Mouse (Mus musculus): ENCODE measurements around the gene Ipo11.

Gene Ipo11

DNA sequence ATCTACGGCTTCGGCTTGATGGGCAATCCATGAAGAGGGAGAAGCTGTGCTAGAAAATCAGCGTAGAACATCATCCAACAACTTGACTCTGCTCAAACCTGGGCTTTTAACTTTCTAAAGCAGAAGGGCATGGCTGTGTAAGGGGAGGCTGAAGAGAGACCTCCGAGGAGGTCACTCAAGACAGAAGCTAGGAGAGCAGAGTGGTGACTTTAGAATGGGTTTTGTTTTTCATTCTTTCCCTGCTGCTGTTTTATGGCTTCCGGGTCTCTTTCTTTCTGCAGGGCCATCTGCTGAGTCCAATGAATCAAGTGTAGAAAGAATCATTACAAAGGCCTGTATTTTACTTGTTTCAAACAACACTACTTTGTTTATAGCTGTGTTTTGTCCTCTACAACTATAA, 119.7 kb downstream of the Ipo11 start:
- no peak for DNase-seq (ENCODE audit: low spot score)

DNA sequence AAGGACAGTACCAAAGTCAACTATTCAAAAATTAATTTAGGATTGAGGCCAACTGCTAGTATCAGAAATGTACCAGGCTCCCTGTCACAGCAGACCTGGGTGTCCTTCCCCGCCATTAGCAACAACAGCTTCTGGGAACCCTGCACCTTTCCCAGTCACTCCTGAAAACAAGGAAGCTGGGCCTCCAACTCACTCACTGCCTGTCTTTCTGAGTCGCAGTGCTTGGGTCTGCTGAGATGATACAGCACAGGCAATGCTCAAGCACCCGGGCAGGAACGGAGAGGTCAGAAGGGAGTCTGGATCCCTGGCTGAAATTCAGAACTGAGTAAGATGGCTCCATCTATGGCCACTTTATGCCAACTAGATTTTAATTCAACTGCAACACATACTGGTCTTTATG, 123.2 kb downstream of the Ipo11 start:
- DNase-seq (ENCODE audit: low spot score) = no peak

DNA sequence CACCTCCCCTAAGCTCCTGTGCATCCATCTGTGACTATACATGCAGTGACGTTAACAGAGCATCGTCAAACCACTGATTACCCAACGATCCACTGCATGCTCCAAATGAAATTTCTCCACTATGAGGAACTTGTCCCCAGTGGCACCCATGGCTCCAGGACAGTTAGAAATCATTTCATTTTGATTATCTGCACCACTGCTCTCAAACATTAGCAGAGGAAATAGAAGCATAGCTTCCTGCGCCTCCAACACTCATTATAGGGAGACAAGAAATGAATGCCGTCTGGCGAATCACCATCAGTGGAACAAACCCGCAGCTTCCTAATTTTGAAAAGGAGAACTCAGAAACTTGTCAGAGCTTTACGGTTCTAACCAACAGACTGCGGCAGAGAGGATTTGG, 123.7 kb downstream of the Ipo11 start:
- DNase-seq (ENCODE audit: low spot score) = peak; percentile 64

DNA sequence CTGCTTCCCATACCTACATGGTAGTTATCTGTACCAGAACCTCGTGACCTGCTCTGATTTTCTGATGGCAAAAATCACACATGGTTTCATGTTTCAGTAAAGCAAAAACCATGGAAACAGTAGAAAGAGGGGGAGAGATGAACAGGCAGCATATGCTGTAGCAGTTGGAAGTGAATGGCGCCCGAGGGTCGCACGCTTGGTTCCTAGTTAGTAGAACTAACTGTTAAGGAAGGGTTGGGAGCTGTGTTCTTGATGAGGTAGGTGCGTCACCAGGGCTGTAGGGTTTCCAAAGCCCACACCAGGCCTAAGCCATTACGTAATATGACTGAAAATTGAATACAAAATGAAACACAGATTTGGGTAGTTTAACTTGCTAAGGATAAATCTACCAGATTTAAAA, 126.6 kb downstream of the Ipo11 start:
- no peak for DNase-seq (ENCODE audit: low spot score)

DNA sequence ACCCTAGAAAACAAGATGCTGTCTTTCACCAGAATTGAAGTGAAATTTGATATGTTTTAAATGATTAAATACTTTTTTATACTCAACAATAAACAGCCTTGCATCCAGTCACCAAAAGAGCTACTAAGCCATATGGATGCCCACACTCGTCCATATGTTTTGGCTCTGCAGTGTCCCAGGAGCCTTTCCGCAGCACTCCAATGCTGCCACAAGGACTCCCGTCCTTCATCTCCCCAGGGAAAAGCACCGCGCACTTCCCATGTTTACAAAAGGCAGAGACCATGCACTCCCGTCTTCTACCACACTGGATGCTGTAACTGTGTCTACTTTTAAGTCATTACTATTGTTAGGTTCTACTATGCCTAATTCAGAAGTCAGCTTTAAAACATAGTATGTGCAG, 127.9 kb downstream of the Ipo11 start:
- no peak for DNase-seq (ENCODE audit: low spot score)

DNA sequence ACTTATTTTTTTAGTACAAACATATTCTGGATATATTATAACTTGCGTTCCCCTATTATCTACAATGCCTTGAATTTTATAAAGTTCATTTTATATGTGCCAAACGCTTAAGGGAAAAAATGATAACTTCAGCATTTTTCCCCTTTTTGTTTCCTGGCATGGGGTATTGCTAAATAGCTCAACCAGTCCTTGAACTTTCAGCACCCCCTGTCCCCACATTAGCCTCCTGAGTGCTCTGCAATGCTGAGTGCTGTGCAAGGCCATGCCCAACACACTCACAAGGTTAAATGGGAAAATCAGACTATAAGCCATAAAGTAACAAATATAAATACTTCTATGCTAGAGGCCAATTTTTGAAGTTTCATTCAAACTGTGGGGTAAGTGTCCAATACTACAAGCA, 128.4 kb downstream of the Ipo11 start:
- DNase-seq (ENCODE audit: low spot score) = no peak

DNA sequence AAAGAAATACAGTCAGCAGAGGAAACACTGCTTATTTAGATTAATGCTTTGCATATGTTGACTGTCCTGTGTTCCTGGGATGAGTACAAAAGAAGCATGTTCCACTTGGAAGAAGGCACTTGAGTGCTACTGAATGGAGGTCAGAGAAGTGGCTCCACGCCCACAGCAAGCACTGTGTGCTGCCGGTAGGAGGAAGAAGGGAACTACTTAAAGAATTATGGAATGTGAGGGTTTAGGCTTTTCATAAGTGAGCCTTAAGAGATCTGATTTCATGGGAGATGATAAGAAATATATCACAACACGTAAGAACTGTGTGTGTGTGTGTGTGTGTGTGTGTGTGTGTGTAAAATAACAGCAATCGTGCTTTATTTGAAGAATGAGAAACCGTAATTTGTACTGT, 129.5 kb downstream of the Ipo11 start:
- DNase-seq (ENCODE audit: low spot score) = no peak

DNA sequence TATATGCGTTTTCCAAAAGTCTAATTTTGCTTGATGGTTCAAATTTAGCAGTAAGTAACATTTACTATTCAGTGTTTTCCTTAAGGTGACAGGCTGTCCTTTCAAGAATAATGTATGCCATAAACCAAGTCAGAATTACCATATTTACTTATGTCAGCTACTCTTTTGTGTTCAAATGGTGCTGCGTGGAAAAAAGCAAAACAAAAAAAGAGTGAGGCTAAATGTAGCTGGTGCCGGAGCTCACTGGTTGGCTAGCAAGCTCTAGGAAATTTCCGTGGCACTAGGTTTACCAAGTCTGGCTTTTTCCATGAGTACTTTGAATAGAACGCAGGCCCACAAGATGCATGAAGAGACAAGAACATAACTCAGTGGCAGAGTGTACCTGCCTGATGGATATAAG, 131.6 kb downstream of the Ipo11 start:
- DNase-seq (ENCODE audit: low spot score) = no peak

DNA sequence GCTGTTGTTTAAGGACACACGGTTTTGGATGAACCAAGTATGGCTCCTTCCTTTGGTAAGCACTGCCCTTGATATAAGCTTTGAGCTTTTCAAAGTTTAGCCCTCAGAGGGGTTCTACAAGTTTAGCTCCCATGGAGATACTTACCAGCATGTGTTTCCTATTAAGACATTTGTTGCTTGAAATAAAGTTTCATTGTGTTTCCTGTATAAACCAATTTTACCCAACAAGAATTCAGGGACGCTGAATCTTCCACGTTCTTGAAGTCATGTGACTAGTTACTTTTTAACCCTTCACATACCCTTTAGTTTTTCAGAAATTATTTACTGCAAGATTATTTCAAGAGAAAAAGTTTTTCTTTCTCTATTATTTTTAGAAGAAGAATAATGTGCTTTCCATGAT, 138.7 kb downstream of the Ipo11 start:
- DNase-seq (ENCODE audit: low spot score) = no peak

DNA sequence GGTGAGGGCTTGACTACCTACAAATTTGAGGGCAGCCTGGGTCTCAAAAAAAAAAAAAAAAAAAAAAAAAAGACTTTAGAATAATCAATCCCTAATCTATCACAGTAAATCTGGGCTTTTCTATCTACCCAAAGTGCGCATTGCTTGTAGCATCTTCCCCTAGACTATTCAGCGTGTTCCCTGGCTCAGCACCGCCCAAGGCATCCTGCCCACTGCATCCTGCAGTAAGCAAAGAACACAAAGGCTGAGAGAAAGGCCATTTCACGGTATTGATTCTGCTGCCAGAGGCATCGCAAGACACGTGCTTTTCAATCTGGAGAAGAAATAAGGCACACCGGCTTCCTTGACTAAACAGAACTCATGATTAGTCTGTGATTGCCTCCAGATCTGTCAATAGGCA, 147.9 kb downstream of the Ipo11 start:
- no peak for DNase-seq (ENCODE audit: low spot score)

DNA sequence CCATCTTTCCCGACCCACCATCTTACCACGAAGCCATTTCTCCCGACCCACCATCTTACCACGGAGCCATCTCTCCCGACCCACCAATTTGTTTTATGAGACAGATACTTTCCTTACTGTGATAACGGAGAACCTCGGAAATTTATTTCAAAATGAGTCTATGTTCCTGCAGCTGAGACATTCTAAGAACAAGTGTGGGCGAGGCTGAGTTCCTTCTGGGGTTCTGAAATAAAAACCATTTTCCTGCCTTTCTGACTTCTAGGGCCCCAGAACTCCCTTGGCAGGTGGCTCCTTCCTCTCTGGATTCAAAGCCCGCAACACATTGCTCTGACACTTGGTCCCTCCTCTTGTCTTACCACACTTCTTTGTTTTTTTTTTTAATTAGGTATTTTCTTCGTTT, 168.0 kb downstream of the Ipo11 start:
- no peak for DNase-seq (ENCODE audit: low spot score)

DNA sequence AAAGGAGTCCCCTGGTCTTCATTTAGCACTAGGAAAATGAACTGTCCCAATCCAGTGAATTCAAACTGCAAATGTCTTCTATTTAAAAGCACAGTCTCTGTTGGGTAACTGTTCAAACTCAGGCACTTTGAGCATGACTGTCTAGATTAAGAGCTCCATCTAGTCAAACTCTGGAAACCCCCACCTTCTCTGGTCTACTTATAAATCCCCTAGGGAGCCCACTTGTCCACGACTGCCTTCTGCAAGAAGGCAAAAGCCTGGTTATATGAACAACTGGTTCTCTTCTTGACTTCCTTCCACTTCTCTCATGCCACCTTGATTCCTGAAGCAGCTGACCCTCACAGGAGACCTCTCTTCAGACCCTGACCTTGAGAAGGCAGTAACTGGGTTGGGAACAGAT, 174.1 kb downstream of the Ipo11 start:
- DNase-seq (ENCODE audit: low spot score) = no peak

DNA sequence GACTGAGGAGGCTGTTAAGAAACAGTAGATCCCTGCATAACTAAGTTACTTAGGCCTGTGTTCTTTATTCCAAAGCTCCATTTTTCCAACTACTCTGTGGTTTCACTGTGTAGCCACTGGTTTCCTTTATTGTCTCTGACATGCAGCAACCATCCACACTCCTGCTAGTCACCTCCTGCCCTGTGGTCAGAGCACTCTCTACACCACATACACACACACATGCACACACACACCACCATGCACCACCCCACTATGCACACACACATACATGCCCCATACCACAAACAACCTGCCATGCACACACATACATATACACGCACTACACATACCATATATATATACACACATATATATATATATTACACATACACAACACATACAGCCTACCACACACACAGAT, 175.1 kb downstream of the Ipo11 start:
- DNase-seq (ENCODE audit: low spot score) = no peak

DNA sequence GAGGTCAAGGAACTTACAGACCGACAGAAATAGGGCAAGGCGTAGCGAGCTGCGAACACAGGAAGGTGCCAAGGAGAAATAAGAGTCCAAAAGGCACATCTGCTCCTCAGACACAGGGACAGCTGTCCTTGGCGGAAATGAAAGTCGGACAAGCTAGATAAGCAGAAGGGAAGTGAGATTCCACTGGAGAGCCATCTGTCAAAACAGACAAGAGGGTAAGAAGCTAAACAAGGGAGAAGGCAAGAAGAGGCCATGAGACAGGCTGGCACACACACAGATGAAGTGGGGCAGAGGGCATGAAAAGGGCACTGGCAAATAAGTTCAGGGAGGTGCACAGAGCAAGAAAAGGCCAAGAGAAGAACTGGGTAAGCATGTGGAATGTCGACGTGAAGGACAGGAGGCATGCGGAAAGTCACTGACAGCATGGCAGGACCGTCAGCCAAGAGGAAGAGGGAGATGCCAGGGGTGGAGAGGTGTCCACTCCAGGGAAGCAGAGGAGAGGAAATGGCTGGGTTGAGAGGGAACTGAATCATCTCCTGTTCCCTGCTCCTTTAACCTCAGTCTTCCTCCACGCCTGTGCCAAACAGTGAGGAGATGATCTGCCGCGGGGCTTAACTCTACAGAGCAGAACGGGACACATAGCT, 176.4 kb downstream of the Ipo11 start:
- DNase-seq (ENCODE audit: low spot score) = no peak

DNA sequence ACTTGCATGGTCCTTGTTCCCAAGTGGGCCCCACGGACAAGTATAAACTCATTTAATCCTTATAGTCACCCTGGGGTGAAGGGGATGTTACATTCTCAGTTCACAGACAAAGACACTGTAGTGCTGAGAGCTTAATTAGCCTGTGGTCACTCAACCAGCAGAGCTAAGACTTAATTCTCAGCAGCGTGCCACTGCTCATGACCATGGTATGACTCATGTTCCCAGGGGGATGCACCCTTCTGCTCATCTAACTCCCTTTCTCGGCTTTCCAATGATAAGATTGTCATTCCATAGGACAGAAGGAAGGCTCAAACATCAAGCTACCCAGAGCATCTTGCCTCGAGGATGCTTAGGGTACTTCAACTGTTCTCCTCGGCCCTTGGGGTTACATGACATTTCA, 180.9 kb downstream of the Ipo11 start:
- DNase-seq (ENCODE audit: low spot score) = no peak

DNA sequence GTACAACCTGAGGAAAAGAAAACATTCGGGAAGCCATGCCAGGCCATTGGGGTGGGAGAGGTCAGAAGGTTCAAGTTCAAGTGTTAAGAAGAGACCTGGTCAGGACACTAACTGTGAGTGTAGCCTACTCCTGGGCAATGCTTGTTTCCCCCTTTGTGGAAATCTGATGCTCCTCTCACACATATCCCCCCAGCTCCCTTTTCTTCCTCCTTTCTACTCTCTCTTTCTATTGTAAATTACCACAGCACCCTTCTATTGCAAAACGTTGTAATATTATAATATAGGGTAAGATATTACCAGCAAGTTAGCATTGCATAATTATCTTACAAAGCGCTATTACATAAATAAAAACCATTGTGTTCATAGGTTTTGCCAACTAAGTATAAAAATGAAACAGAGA, 182.5 kb downstream of the Ipo11 start:
- no peak for DNase-seq (ENCODE audit: low spot score)

DNA sequence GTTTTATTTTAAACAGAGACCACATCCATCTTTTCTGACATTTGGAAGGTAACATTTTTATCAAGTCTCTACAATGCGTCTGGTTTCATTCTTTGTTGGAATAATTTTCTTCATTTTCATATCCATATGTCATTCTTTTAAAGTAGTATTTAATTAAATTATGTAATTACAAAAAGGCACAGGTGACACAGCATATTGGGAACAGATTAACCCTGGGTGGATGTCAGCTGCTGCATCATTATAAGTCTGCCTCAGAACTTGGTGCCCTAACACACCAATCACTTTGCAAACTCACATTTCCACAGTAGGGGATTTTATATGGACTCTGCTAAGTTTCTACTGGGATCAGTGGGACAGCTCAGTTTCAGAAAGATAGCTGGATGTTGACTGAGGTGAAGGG, 184.8 kb downstream of the Ipo11 start:
- no peak for DNase-seq (ENCODE audit: low spot score)

DNA sequence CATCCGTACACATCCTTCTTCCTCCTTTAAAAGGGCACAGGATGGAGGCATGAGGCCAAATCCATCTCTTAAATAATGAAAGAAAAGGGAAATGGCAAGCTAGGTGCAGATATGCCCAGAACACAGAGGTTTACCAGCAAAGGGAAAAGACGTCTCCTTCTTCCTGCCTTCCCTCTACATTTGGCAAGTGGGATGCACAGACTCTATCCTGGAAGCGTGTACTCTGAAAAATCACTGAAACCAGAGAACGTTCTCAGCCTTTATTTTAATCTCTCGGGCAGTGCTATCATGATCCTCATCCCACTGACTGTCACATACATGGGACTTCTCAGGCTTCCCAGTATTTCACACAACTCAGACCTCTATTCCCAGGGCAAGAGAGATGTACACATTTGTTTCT, 189.9 kb downstream of the Ipo11 start:
- DNase-seq (ENCODE audit: low spot score) = no peak

DNA sequence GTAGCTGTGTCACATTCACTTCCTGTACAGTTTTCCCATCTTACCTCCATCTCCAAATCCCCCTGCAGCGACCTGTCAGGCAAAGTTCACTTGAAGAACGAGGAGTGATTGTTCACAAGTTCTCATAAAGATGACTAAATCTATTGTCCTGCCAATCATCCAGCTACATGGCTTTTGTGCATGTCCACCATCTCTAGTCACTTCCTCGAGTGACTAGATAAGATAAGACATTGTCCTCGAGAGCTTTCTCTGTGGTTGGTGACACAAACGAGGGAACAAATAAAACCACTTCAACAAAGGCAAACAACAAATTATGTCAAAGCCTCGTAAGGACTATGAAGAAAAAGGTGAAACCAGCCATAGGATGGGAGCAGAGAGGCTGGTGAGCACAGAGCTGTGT, 191.6 kb downstream of the Ipo11 start:
- no peak for DNase-seq (ENCODE audit: low spot score)
